Mouse (Mus musculus) 3T3-L1 (cell line): Measurements from ENCODE around the gene Med21.
A peak's percentile ranks its signal among the peaks of the same experiment; 100 is the strongest.

Source experiments
- DNase-seq: peaks from one replicate; pipeline ENCODE4 v3.0.0-alpha.2; 2015; ENCODE audit warnings: low read depth, low spot score

Gene Med21

GRCm38 (mm10) chr6:146678136-146679070 is 36.1 kb downstream of the Med21 start:
- DNase-seq = no peak

GRCm38 (mm10) chr6:146683881-146684280 is 41.5 kb downstream of the Med21 start:
- DNase-seq = no peak

GRCm38 (mm10) chr6:146685781-146686308 is 43.5 kb downstream of the Med21 start:
- DNase-seq = peak; percentile 71

- no peak for DNase-seq
Measured at GRCm38 (mm10) chr6:146686463-146687196, 44.3 kb downstream of the Med21 start.

- no peak for DNase-seq
Measured at GRCm38 (mm10) chr6:146688010-146688409, 45.7 kb downstream of the Med21 start.

GRCm38 (mm10) chr6:146688861-146689260 is 46.5 kb downstream of the Med21 start:
- no peak for DNase-seq

GRCm38 (mm10) chr6:146697767-146698166 is 55.4 kb downstream of the Med21 start:
- DNase-seq = no peak

GRCm38 (mm10) chr6:146698376-146698775 is 56.0 kb downstream of the Med21 start:
- no peak for DNase-seq
